Mouse (Mus musculus) CH12.LX (cell line): ENCODE results near the gene Mrnip.

Experiments used
- CTCF ChIP-seq, 2 experiments: IDR thresholded peaks in 1 of 2; conservative IDR thresholded peaks in 1 of 2; 2 replicates each; pipeline ENCODE4 v1.5.1; 2011 to 2012; ENCODE audit warnings: low read depth in 2 of 2, low read length in 2 of 2, improper control_type of control experiment in 1 of 2, inconsistent platforms in 1 of 2, mild to moderate bottlenecking in 1 of 2, moderate library complexity in 1 of 2
- JUND ChIP-seq: conservative IDR thresholded peaks from 2 replicates; pipeline ENCODE4 v1.6.1; 2011; ENCODE audit warnings: low read depth, low read length, improper control_type of control experiment
- MYC ChIP-seq: IDR thresholded peaks from 2 replicates; pipeline ENCODE4 v1.6.1; 2011; ENCODE audit warnings: low read depth, mild to moderate bottlenecking, improper control_type of control experiment, low read length
- USF1 ChIP-seq: IDR thresholded peaks from 2 replicates; pipeline ENCODE4 v1.6.1; 2014; ENCODE audit warnings: low read depth, mild to moderate bottlenecking, inconsistent platforms, low read length, improper control_type of control experiment

GRCm38 (mm10) chr11:50200613-50201012, 26.4 kb downstream of the Mrnip start:
- TF ChIP-seq CTCF (conservative IDR thresholded peaks at IDR 0.05 in 1 of 2, IDR thresholded peaks at IDR 0.05 in 1 of 2; ENCODE audit: low read depth in 2 of 2, low read length in 2 of 2) (no peak), MYC (no peak), JUND (no peak), USF1 (no peak)
